Mouse (Mus musculus): ENCODE results near the gene AC192777.2.
"Not testable (repeated sequence)": the region's sequence is repeated elsewhere in the genome, so short reads cannot be mapped to it uniquely, and the experiment has no call there.

The AC192777.2 gene

DNA sequence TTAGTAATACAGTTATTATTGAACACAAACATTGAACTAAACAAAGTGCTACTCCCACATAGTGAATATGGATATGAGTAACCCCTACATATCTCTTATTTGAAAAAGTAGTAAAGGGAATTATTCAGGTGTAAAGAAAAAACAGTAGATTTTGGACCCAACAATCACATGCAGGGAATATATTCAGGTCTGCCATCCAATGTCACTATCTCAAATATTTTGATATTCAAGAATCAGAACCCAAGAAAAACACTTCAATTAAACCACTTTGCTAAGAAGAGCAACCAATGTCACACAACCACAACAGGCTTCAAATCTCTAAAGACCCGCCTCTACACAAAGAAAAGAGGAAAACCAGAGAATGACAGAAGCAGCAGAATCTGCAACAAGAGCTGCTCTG is at the start of gene AC192777.2:
Gene AC192777.2, plus strand, starts transcription at position 301 of the 400 bp plus-strand sequence.
- in situ Hi-C loops (cut with MboI, MseI) = not testable (repeated sequence)

DNA sequence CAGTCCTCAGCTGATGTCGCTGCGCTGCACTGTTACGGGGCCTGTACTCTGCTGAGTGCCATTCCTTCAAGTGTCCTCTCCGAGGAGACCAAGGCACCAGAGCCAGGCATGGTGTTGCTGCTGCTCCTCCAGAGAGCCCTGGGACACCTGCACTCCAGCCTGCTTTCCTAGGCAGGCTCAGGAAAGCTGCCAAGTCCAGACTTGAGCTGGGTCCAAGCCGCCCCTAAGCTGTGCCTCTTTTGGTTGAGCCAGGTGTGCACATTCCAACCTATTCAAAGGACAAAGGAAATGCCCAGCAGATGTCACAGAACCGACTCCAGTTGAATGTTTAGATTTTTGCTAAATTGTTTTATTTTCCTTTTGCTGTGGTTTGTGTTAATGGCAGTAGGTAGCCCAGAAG is 20.9 kb downstream of the AC192777.2 start:
- in situ Hi-C loops (cut with MboI, MseI) = not testable (repeated sequence)

DNA sequence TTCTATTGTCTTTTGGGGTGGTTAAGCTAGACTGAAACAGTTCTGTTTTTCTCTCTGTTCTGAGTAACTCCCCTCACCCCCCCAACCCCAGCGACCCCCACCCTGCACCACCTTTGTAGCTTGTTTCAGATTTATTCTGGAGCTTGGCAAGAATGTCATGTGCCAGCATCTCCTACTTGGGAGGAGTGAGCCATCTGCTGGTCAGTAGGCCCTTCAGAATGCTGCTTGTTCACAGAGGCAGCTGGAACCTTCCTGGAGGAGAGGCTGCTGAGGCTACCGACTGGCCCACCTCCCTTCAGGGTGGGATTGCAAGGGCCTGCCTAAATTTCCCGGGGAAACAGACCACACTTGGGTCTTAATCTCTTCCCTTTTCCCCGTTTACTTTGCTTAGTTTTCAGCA is 21.6 kb downstream of the AC192777.2 start:
- in situ Hi-C loops (cut with MboI, MseI) = not testable (repeated sequence)

Data from T-helper 17 cell (primary cell).